Mouse (Mus musculus) retina, adult 2 months (tissue): ENCODE results near the gene Hist2h3c1.
"Not testable (repeated sequence)": the region's sequence is repeated elsewhere in the genome, so short reads cannot be mapped to it uniquely, and the experiment has no call there.

ENCODE experiments used
- DNase-seq: peaks from one replicate; pipeline ENCODE4 v3.0.0-alpha.2; 2012; ENCODE audit warnings: low read depth, low spot score

The Hist2h3c1 gene

GRCm38 (mm10) chr3:96246427-96246856 lies at the start of gene Hist2h3c1:
TSS of gene Hist2h3c1 (plus strand) at chr3:96246685.
- not testable (repeated sequence) for DNase-seq

- DNase-seq: no peak
These were observed 49.2 kb upstream of the Hist2h3c1 start for GRCm38 (mm10) chr3:96197129-96197749.

GRCm38 (mm10) chr3:96198181-96198580 lies 48.3 kb upstream of the Hist2h3c1 start:
- DNase-seq: no peak

- not testable (repeated sequence) for DNase-seq
These were observed 47.8 kb upstream of the Hist2h3c1 start for GRCm38 (mm10) chr3:96198601-96199251.

DNA sequence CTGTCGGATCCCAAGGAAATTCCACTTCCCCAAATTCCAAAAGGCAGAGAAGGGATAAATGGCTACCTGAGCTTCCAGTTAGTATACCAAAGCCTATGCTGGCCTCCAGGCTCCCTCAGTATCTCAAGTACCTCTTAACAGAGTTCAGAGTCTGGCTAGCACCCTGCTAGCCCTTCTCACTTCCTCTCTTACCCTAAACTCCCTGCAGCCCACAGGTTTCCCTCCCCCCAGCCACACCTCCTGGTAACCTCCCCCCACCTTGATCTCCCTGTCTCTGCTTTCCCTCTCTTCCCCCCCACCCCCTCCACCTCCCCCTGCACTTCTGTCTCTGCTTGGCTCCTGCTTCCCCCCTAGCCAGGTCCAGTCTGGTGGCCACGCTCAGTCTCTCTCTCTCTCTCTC lies 46.8 kb upstream of the Hist2h3c1 start:
- DNase-seq: no peak

- no peak for DNase-seq
These were observed 38.7 kb upstream of the Hist2h3c1 start for GRCm38 (mm10) chr3:96207819-96208218.

DNA sequence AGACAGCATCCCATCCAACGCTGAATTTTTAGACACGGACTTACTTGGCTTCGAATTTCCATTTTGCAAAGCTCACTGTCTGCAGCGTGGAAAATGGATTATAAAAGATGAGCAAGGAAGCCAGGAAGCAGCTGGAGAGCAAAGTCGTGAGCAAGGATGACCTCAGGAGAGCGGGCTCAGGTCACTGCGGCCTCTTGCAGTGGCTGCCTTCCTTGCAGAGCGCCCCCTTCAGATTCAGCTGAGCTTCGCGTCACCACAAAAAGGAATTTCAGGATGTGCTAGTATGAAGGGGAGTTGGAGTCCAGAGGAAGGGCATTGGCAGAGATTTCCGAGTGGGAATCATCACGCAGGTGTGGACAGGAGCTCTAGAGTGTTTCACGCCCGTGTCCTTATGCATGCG lies 37.2 kb upstream of the Hist2h3c1 start:
- DNase-seq: no peak

GRCm38 (mm10) chr3:96219191-96219641 lies 27.3 kb upstream of the Hist2h3c1 start:
- DNase-seq: no peak

DNA sequence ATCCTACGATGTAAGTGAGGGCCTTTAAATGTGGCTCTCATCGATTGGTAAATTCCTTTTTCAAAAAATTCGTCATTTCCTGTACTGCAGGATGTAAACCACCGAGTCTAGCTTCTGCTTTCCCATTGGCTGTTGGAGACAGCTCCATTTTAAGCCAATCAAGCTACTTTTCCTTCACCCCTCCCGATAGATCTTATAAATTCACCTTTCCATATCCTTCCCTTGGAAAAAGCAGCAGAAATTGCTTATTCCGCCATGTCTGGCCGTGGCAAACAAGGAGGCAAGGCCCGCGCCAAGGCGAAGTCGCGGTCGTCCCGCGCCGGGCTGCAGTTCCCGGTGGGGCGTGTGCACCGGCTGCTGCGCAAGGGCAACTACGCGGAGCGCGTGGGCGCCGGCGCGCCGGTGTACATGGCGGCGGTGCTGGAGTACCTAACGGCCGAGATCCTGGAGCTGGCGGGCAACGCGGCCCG lies 26.8 kb upstream of the Hist2h3c1 start, which contains the start of the genes Bola1 and Hist2h2ab:
Gene Bola1 (minus strand): TSS at position 49 of the 470 bp plus-strand sequence.
Gene Hist2h2ab (plus strand): TSS at position 205 of the 470 bp plus-strand sequence.
- no peak for DNase-seq

GRCm38 (mm10) chr3:96220131-96220764 lies 26.2 kb upstream of the Hist2h3c1 start:
- not testable (repeated sequence) for DNase-seq

DNA sequence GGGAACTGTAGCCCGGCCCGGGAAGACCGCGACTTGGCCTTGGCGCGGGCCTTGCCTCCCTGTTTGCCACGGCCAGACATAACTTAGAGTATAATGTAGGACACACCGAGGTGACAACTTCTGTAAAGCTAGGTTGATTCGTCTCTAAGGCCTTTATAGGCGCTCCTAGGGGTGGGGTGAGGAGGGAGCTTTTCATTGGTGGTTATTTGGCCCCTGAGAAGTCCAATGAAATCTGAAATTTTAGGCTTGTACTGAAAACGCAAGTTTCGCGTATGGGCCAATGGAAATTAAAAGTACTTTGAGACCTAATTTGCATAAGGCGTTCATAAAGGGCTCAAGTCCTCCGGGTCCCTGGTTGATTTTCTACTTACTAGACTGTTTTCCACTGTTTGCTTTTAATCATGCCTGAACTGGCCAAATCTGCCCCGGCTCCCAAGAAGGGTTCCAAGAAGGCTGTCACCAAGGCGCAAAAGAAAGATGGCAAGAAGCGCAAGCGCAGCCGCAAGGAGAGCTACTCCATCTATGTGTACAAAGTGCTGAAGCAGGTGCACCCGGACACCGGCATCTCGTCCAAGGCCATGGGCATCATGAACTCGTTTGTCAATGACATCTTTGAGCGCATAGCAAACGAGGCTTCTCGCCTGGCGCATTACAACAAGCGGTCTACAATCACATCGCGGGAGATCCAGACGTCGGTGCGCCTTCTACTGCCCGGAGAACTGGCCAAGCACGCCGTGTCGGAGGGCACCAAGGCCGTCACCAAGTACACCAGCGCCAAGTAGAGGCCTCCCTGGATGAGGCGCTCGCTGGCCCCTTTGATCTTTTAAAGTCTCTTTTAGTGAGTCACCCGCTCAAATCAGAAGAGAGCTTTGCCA lies 25.5 kb upstream of the Hist2h3c1 start, which contains the start of the genes Hist2h2ac and Hist2h2be:
Gene Hist2h2ac (minus strand): TSS at position 116 of the 875 bp plus-strand sequence.
Gene Hist2h2be (plus strand): TSS at position 355 of the 875 bp plus-strand sequence.
- no peak for DNase-seq

- DNase-seq: no peak
These were observed 24.8 kb upstream of the Hist2h3c1 start for GRCm38 (mm10) chr3:96221640-96222038.

- no peak for DNase-seq
These were observed 23.7 kb upstream of the Hist2h3c1 start for GRCm38 (mm10) chr3:96222774-96223173.

- DNase-seq: no peak
These were observed 21.1 kb upstream of the Hist2h3c1 start for GRCm38 (mm10) chr3:96225421-96225820.

- DNase-seq: no peak
These were observed 19.5 kb upstream of the Hist2h3c1 start for GRCm38 (mm10) chr3:96226695-96227648.

GRCm38 (mm10) chr3:96228828-96229227 lies 17.7 kb upstream of the Hist2h3c1 start:
- no peak for DNase-seq

DNA sequence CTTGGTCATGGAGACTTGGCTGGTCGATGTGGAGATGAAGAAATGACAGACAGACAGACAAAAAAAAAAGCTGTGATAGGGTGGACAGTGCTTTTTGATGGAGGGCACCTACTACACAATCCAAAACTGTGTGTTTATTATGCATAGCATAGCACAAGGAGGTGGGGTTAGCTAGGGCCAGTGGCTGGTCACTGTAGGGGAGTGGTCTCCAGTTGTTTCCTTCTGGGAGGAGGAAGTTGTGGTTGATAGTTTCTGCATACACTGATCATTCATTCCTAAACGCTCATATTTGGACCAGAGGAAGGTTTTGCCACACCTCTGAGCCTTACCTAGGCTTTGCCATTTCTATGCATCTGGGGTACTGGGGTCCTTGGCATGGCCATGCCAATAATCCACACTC lies 16.1 kb upstream of the Hist2h3c1 start:
- no peak for DNase-seq

DNA sequence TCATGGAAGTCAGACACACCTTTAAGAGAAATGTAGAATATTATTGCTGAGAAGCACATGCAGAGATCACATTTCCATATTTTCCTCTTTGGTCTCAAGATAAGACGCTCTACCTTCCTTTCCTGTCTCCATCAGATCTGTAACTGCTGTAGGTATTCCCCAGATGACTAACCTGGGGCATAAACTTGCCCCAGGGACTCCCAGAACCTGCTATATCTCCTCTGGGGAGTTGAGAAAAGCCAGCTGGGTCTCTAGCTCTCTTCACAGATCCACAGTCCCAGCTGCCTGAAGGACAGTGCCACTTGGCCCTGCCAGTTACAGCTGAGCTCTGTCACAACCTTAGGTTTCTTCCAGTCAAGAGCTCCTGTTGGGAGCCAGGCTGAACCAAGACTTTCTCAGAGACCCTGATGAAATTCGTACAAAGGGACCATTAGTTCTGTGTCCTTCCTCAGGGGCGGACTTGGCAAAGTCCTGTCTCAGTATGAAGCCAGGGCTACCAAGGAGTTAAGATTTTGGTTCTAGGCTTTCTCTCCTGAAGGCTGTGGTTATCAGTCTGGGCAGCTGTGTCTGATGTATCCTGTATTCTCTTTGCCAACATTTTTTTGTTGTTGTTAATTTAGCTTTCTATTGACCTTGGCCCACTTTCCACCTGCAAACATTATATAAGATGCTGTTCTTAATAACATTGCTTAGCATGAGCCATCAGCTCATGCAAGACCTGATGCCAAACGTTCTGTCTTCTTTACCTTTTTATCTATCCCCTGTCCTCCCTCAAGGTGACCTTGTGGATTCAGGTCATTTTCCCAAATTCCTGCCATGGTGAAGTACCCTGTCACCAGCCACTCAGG lies 15.4 kb upstream of the Hist2h3c1 start:
- DNase-seq: no peak

DNA sequence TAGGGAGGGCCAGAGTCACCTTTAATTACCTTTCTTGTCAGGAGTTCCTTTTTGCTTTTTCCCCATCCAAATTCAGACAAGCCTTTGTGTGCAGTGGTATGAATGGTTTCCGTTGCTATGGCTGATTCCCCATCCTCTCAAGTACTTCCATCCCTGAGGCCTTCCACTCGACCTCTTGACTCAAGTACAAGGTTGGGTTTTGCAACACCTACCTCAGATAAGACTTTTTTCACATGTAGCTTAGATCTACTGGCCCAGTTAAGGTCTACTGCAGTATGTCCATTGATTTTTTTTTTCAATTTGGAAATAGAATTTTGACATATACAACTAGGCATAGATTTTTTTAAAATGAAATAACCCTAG lies 14.7 kb upstream of the Hist2h3c1 start:
- no peak for DNase-seq
